ENCODE assay signal across 14 mouse cellular contexts in genomic region chr4:132349495-132350122, GRCm38 (mm10). TPM values are rescaled to one million over a fixed set of nuclear protein-coding genes. Genes with fewer than 3 reads are reported as not detected.
DNase-seq lines count a peak whose midpoint lies in the region; ATAC-seq and TF ChIP-seq lines count a peak whose summit lies in the region.
"Had no signal": no experiment of that assay in that cellular context is flagged by ENCODE, and none has a peak within 500 bp of the region (broad histone marks: within the 10 kb centered on the region; RNA-seq: fewer than 3 reads in every experiment).

No protein-coding gene starts in this region.

- TF ChIP-seq CTCF in lung, embryonic 14.5 days (IDR thresholded peaks at IDR 0.05; ENCODE audit: low read depth), result peak; percentile 38
- TF ChIP-seq CTCF in liver, postnatal 0 days (IDR thresholded peaks at IDR 0.05; ENCODE audit: low read depth), result peak; percentile 32

- DNase-seq in lung, embryonic 14.5 days, result no peak
- DNase-seq in lung, adult 18-20 months, result no peak
- DNase-seq in NIH3T3 (ENCODE audit: low read depth), result peak; percentile 11
- no peak for DNase-seq in liver, postnatal 0 days
- DNase-seq in gastrocnemius, postnatal 36 days, result no peak
- DNase-seq in natural killer cell, adult 2 months (ENCODE audit: low spot score in 2 of 2), result no peak
- DNase-seq: cerebellum, adult 8-10 months; heart, adult 18-20 months; heart, postnatal 36 days; kidney, adult 8-10 months; thymus, postnatal 36 days had no signal

- no peak overlapping the region for H3K4me2 ChIP-seq in forebrain, embryonic 12.5 days
- H3K4me2 ChIP-seq in forebrain, embryonic 15.5 days (replicated peaks), result no peak overlapping the region
- no peak overlapping the region for H3K4me2 ChIP-seq in lung, embryonic 14.5 days
- no peak overlapping the region for H3K4me2 ChIP-seq in liver, postnatal 0 days (ENCODE audit: low read depth, low read length)

- peaks cover 22% of the 10 kb centered on the region for H3K36me3 ChIP-seq in forebrain, embryonic 12.5 days (replicated peaks)
- no peaks in the 10 kb centered on the region for H3K36me3 ChIP-seq in forebrain, embryonic 15.5 days
- H3K36me3 ChIP-seq in lung, embryonic 14.5 days (ENCODE audit: insufficient read depth), result peaks cover 18% of the 10 kb centered on the region
- H3K36me3 ChIP-seq in liver, postnatal 0 days (replicated peaks; ENCODE audit: insufficient read depth, low read length), result peaks cover 10% of the 10 kb centered on the region; the same call in 1 of the 2 replicates

- no peak for ATAC-seq in forebrain, embryonic 12.5 days (ENCODE audit: low FRiP score)
- ATAC-seq in forebrain, embryonic 15.5 days (replicated peaks), result no peak
- no peak for ATAC-seq in lung, embryonic 14.5 days (ENCODE audit: insufficient read depth)
- no peak for ATAC-seq in liver, postnatal 0 days

- no peak overlapping the region for H3K9ac ChIP-seq in forebrain, embryonic 12.5 days
- H3K9ac ChIP-seq in forebrain, embryonic 15.5 days (replicated peaks), result no peak overlapping the region
- H3K9ac ChIP-seq in lung, embryonic 14.5 days, result no peak overlapping the region
- no peak overlapping the region for H3K9ac ChIP-seq in liver, postnatal 0 days (replicated peaks)

- no peak overlapping the region for H3K4me3 ChIP-seq in forebrain, embryonic 12.5 days (replicated peaks)
- H3K4me3 ChIP-seq in forebrain, embryonic 15.5 days, result no peak overlapping the region
- no peak overlapping the region for H3K4me3 ChIP-seq in lung, embryonic 14.5 days (ENCODE audit: low read depth, low read length)
- no peak overlapping the region for H3K4me3 ChIP-seq in liver, postnatal 0 days (ENCODE audit: low read depth, low read length)

- intact Hi-C loops in gastrocnemius, postnatal 36 days (cut with DNase I), result loop anchor here (1.0 to 5.0 kb wide), 3 partner anchors 56 to 262 kb away; partner anchors contain the start of gene Ythdf2

- H3K27me3 ChIP-seq in forebrain, embryonic 12.5 days, result no peaks in the 10 kb centered on the region
- H3K27me3 ChIP-seq in forebrain, embryonic 15.5 days, result no peaks in the 10 kb centered on the region
- no peaks in the 10 kb centered on the region for H3K27me3 ChIP-seq in lung, embryonic 14.5 days (ENCODE audit: insufficient read depth, low read length)
- no peaks in the 10 kb centered on the region for H3K27me3 ChIP-seq in liver, postnatal 0 days (ENCODE audit: insufficient read depth, low read length)

- 57% methylated on average over 3 of the region's 3 CpGs for WGBS in forebrain, embryonic 12.5 days
- WGBS in forebrain, embryonic 15.5 days, result 62% methylated on average over 3 of the region's 3 CpGs
- WGBS in lung, embryonic 14.5 days, result 54% methylated on average over 3 of the region's 3 CpGs
- 54% methylated on average over 3 of the region's 3 CpGs for WGBS in liver, postnatal 0 days (ENCODE audit: insufficient replicate concordance)

- H3K9me3 ChIP-seq in forebrain, embryonic 12.5 days, result no peaks in the 10 kb centered on the region
- no peaks in the 10 kb centered on the region for H3K9me3 ChIP-seq in forebrain, embryonic 15.5 days
- H3K9me3 ChIP-seq in lung, embryonic 14.5 days (ENCODE audit: low read depth, low read length), result no peaks in the 10 kb centered on the region
- no peaks in the 10 kb centered on the region for H3K9me3 ChIP-seq in liver, postnatal 0 days (ENCODE audit: low read length)

- peak overlapping the region; percentile 5; the same call in 1 of the 2 replicates for H3K27ac ChIP-seq in forebrain, embryonic 12.5 days
- no peak overlapping the region for H3K27ac ChIP-seq in forebrain, embryonic 15.5 days (replicated peaks)
- no peak overlapping the region for H3K27ac ChIP-seq in lung, embryonic 14.5 days (ENCODE audit: low read depth)
- H3K27ac ChIP-seq in liver, postnatal 0 days (ENCODE audit: low read depth), result no peak overlapping the region

- no peak for TF ChIP-seq EP300 in liver, postnatal 0 days (IDR thresholded peaks at IDR 0.05; ENCODE audit: low read depth)

- peaks cover 26% of the 10 kb centered on the region for H3K4me1 ChIP-seq in forebrain, embryonic 12.5 days
- peaks cover 23% of the 10 kb centered on the region for H3K4me1 ChIP-seq in forebrain, embryonic 15.5 days
- peaks cover 6% of the 10 kb centered on the region; the same call in 1 of the 2 replicates for H3K4me1 ChIP-seq in lung, embryonic 14.5 days (ENCODE audit: insufficient read depth)
- peaks cover 24% of the 10 kb centered on the region for H3K4me1 ChIP-seq in liver, postnatal 0 days (ENCODE audit: insufficient read depth)

RNA-seq across cellular contexts. Expression of gene Rcc1, which starts 3.8 kb away (rescaled TPM):
- 103 and 109 TPM in 2 replicates for polyA plus RNA-seq in forebrain, embryonic 12.5 days (2016; fragmentation: Nextera tagmentation; extraction: Ambion mirVana)
- 53.3 and 55.1 TPM in 2 replicates for polyA plus RNA-seq in forebrain, embryonic 15.5 days (2015; fragmentation: Nextera tagmentation; extraction: Ambion mirVana)
- polyA plus RNA-seq in lung, embryonic 14.5 days (2014; fragmentation: Nextera tagmentation; extraction: Ambion mirVana), result 67.5 and 77.0 TPM in 2 replicates
- polyA plus RNA-seq in liver, postnatal 0 days (2015; fragmentation: Nextera tagmentation; extraction: Ambion mirVana), result 21.3 and 25.6 TPM in 2 replicates
- 1 to 10 TPM; 6.0 to 6.3 TPM for total RNA-seq in gastrocnemius, postnatal 36 days (2021)

RNA-seq across cellular contexts. Expression of gene Trnau1ap, which starts 20.3 kb away (rescaled TPM):
- 77.8 and 88.3 TPM in 2 replicates for polyA plus RNA-seq in forebrain, embryonic 12.5 days (2016; fragmentation: Nextera tagmentation; extraction: Ambion mirVana)
- polyA plus RNA-seq in forebrain, embryonic 15.5 days (2015; fragmentation: Nextera tagmentation; extraction: Ambion mirVana), result 86.3 and 92.3 TPM in 2 replicates
- 69.9 and 71.8 TPM in 2 replicates for polyA plus RNA-seq in lung, embryonic 14.5 days (2014; fragmentation: Nextera tagmentation; extraction: Ambion mirVana)
- 30.4 and 33.8 TPM in 2 replicates for polyA plus RNA-seq in liver, postnatal 0 days (2015; fragmentation: Nextera tagmentation; extraction: Ambion mirVana)
- 10 to 100 TPM in 1 of 2 experiments, 1 to 10 TPM in 1; 7.2 to 11.0 TPM for total RNA-seq in gastrocnemius, postnatal 36 days (2021)

RNA-seq across cellular contexts. Expression of gene Rab42, which starts 46.4 kb away (rescaled TPM):
- 0.78 and 0.82 TPM in 2 replicates for polyA plus RNA-seq in forebrain, embryonic 12.5 days (2016; fragmentation: Nextera tagmentation; extraction: Ambion mirVana)
- polyA plus RNA-seq in forebrain, embryonic 15.5 days (2015; fragmentation: Nextera tagmentation; extraction: Ambion mirVana), result 0.60 and 1.0 TPM in 2 replicates
- 1.2 and 1.9 TPM in 2 replicates for polyA plus RNA-seq in lung, embryonic 14.5 days (2014; fragmentation: Nextera tagmentation; extraction: Ambion mirVana)
- 0.30 and 0.73 TPM in 2 replicates for polyA plus RNA-seq in liver, postnatal 0 days (2015; fragmentation: Nextera tagmentation; extraction: Ambion mirVana)
- not detected for total RNA-seq in gastrocnemius, postnatal 36 days (2021)
- total RNA-seq: liver, adult 2 months had no signal
- polyA plus RNA-seq: liver, adult 2 months had no signal
